Mouse (Mus musculus) E14TG2a.4 (cell line): ENCODE results near the gene A930033H14Rik.
A peak's percentile ranks its signal among the peaks of the same experiment; 100 is the strongest.

ENCODE experiments used
- H3K27me3 ChIP-seq: 2 replicates; pipeline ENCODE4 v1.6.1; 2014; ENCODE audit warnings: low read length, control low read depth; ENCODE audit not compliant: insufficient read depth
- H3K36me3 ChIP-seq: 2 replicates; pipeline ENCODE4 v1.6.1; 2014; ENCODE audit warnings: low read length, control low read depth; ENCODE audit not compliant: insufficient read depth
- H3K4me1 ChIP-seq: replicated peaks from 2 replicates; pipeline ENCODE4 v1.6.1; 2014; ENCODE audit warnings: low read depth, low read length, control low read depth
- H3K4me3 ChIP-seq: replicated peaks from 2 replicates; pipeline ENCODE4 v1.5.1; 2014; ENCODE audit warnings: mild to moderate bottlenecking, low read length
- H3K9me3 ChIP-seq: 2 replicates; pipeline ENCODE4 v1.6.1; 2014; ENCODE audit warnings: low read length, control low read depth
- CTCF ChIP-seq: conservative IDR thresholded peaks from 2 replicates; pipeline ENCODE4 v1.5.1; 2014; ENCODE audit warnings: low read length
- NANOG ChIP-seq: IDR thresholded peaks from 2 replicates; pipeline ENCODE4 v1.6.1; 2014; ENCODE audit warnings: borderline replicate concordance, low read length, mixed read lengths
- POU5F1 ChIP-seq: IDR thresholded peaks from 2 replicates; pipeline ENCODE4 v1.6.1; 2014; ENCODE audit warnings: low read length, borderline replicate concordance

Gene A930033H14Rik

DNA sequence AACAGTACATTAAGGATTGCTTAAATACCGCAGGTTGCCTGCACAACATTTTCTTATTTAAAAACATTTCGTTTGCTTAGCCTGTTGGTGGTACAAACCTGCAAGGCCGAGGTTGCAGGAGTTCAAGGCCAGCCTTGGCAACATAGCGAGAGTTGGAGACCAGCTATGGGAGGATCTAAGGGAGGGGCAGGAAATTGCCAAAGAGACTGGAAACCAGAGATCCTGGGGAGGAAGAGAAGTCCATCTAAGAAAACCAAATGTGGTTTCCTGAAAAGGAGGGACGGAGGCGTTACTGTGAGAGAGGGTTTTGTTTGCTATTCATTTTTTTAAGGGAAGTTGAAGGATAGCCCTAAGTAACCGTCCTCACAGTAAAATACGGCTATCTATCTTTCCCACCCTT lies 1.3 kb downstream of the A930033H14Rik start:
- H3K4me3 ChIP-seq = peak overlapping the region; percentile 35; the same call in 1 of the 2 replicates
- TF ChIP-seq NANOG (no peak), POU5F1 (no peak), CTCF (no peak)
- peaks cover 36% of the 10 kb centered on the region for H3K4me1 ChIP-seq
- peaks cover 54% of the 10 kb centered on the region for H3K27me3 ChIP-seq
- peaks cover 10% of the 10 kb centered on the region for H3K9me3 ChIP-seq
- no peaks in the 10 kb centered on the region for H3K36me3 ChIP-seq

- H3K4me1 ChIP-seq = peaks cover 36% of the 10 kb centered on the region
- peaks cover 10% of the 10 kb centered on the region for H3K9me3 ChIP-seq
- H3K36me3 ChIP-seq = no peaks in the 10 kb centered on the region
These were observed 2.2 kb downstream of the A930033H14Rik start for GRCm38 (mm10) chr10:69210659-69211058.

GRCm38 (mm10) chr10:69210006-69210405 lies 2.9 kb downstream of the A930033H14Rik start:
- H3K4me1 ChIP-seq = peaks cover 36% of the 10 kb centered on the region
- peaks cover 10% of the 10 kb centered on the region for H3K9me3 ChIP-seq
- H3K4me3 ChIP-seq = no peak overlapping the region
- TF ChIP-seq CTCF = no peak
- no peak for TF ChIP-seq NANOG
- no peak for TF ChIP-seq POU5F1
- peaks cover 44% of the 10 kb centered on the region for H3K27me3 ChIP-seq
- H3K36me3 ChIP-seq = no peaks in the 10 kb centered on the region

More at GRCm38 (mm10) chr10:69210659-69211058, 2.2 kb downstream of the A930033H14Rik start:
- Histone ChIP-seq H3K27me3 (peaks cover 50% of the 10 kb centered on the region), H3K4me3 (no peak overlapping the region)
- TF ChIP-seq CTCF (no peak), POU5F1 (no peak), NANOG (no peak)

DNA sequence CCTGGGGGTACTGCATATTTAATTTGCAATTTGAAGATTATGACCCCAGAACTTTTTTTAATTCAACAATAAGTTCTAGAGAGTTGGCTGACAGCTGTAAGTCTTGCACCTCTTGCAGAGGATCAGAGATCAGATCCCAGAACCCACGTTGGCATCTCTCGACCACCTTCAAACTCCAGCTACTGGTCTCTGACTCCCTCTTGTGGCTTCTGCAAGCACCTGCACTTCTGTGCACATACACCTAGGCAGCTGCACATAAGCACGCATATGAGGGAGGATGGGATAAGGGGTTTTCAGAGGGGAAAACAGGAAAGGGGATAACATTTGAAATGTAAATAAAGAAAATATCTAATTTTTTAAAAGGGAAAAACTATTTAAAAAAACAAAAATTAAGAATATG lies 4.2 kb downstream of the A930033H14Rik start:
- Histone ChIP-seq H3K27me3 (peaks cover 31% of the 10 kb centered on the region), H3K4me1 (peaks cover 32% of the 10 kb centered on the region), H3K36me3 (no peaks in the 10 kb centered on the region), H3K9me3 (peaks cover 10% of the 10 kb centered on the region), H3K4me3 (no peak overlapping the region)
- TF ChIP-seq POU5F1 (no peak), CTCF (peak; percentile 34)

DNA sequence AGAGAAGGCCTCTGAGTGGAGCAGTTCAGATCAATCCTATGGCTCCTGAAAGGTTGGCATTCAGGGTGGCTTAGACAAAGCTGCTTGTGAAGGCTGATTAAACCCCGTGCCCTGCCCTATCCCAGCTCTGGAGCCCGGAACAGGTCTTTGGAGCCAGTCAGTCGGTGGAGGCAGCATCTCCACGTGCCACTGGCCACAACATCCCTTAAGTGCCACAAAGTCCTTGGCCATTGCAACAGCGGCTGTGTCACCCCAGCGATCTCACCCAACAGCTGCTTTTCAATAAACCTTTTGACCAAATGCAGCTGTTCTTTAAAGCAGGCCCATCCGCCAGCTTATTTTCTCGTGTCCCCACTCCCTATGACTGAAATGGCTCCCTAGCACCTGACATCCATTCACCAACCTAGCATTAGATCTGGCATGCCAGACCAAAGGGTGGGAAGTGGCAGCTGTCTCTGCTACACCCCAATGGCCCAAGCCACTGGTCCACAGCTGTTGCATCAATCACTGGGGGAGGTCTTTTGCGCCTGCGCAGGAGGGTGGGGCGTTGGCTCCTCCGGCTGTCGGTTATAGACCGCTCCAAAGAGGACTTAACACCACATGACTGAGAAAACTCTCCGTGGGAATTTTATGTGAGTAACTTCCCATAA lies 4.8 kb downstream of the A930033H14Rik start:
- Histone ChIP-seq H3K9me3 (peaks cover 14% of the 10 kb centered on the region), H3K4me3 (no peak overlapping the region), H3K27me3 (peaks cover 25% of the 10 kb centered on the region), H3K36me3 (no peaks in the 10 kb centered on the region), H3K4me1 (peaks cover 27% of the 10 kb centered on the region)
- no peak for TF ChIP-seq CTCF
- TF ChIP-seq NANOG = no peak
- no peak for TF ChIP-seq POU5F1

DNA sequence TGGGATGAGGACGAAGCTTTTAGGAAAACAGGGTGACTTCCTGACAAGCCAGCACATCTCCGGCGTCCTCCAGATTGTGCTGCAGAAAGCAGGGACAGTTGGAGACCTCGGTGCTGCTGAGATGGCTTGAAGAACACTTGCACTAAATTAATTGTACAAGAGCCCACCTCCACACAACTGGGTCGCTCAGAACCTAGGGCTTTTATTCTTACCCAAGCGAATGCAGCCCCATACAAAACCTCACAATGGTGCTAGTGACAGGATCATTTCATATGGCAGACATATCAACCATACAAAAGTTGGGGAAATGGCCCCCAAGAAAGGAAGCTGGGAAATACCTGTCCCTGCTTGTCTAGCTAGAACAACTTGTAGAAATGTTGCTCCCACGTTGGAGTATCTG lies 5.4 kb downstream of the A930033H14Rik start:
- Histone ChIP-seq H3K4me3 (no peak overlapping the region), H3K4me1 (peaks cover 25% of the 10 kb centered on the region), H3K27me3 (peaks cover 19% of the 10 kb centered on the region), H3K36me3 (no peaks in the 10 kb centered on the region), H3K9me3 (peaks cover 14% of the 10 kb centered on the region)
- TF ChIP-seq NANOG (no peak), CTCF (no peak), POU5F1 (no peak)

GRCm38 (mm10) chr10:69206081-69206480 lies 6.8 kb downstream of the A930033H14Rik start:
- Histone ChIP-seq H3K4me1 (peaks cover 12% of the 10 kb centered on the region), H3K27me3 (peaks cover 6% of the 10 kb centered on the region), H3K4me3 (no peak overlapping the region), H3K9me3 (peaks cover 14% of the 10 kb centered on the region), H3K36me3 (no peaks in the 10 kb centered on the region)
- TF ChIP-seq CTCF (no peak), NANOG (no peak), POU5F1 (no peak)

GRCm38 (mm10) chr10:69204677-69205400 lies 8.1 kb downstream of the A930033H14Rik start:
- TF ChIP-seq NANOG (no peak), CTCF (no peak), POU5F1 (no peak)
- H3K4me1 ChIP-seq = no peaks in the 10 kb centered on the region
- no peaks in the 10 kb centered on the region for H3K36me3 ChIP-seq
- no peak overlapping the region for H3K4me3 ChIP-seq
- H3K27me3 ChIP-seq = no peaks in the 10 kb centered on the region
- H3K9me3 ChIP-seq = peaks cover 14% of the 10 kb centered on the region
